Mouse (Mus musculus) embryonic fibroblast, embryonic 13.5 days (primary cell): ENCODE measurements at regions not wholly inside any gene's neighbourhood (a gene's known extent, or its start where the extent isn't known, plus 50 kb on each side); places are given as distances from the start of the nearest gene placed in this dataset.

Experiments
- CTCF ChIP-seq: IDR thresholded peaks from 2 replicates; pipeline ENCODE4 v1.5.1; 2011; ENCODE audit warnings: mild to moderate bottlenecking, control low read depth, low read length, moderate library complexity, borderline replicate concordance; ENCODE audit not compliant: insufficient read depth
- POLR2A ChIP-seq: IDR thresholded peaks from 2 replicates; pipeline ENCODE4 v1.6.1; 2011; ENCODE audit warnings: low read depth, mild to moderate bottlenecking, control low read depth, low read length, moderate library complexity

GRCm38 (mm10) chr9:84179238-84179637, 254.3 kb downstream of the Bckdhb start:
- TF ChIP-seq POLR2A: no peak
- no peak for TF ChIP-seq CTCF
